Mouse (Mus musculus): ENCODE results near the gene Reep1.

The Reep1 gene

DNA sequence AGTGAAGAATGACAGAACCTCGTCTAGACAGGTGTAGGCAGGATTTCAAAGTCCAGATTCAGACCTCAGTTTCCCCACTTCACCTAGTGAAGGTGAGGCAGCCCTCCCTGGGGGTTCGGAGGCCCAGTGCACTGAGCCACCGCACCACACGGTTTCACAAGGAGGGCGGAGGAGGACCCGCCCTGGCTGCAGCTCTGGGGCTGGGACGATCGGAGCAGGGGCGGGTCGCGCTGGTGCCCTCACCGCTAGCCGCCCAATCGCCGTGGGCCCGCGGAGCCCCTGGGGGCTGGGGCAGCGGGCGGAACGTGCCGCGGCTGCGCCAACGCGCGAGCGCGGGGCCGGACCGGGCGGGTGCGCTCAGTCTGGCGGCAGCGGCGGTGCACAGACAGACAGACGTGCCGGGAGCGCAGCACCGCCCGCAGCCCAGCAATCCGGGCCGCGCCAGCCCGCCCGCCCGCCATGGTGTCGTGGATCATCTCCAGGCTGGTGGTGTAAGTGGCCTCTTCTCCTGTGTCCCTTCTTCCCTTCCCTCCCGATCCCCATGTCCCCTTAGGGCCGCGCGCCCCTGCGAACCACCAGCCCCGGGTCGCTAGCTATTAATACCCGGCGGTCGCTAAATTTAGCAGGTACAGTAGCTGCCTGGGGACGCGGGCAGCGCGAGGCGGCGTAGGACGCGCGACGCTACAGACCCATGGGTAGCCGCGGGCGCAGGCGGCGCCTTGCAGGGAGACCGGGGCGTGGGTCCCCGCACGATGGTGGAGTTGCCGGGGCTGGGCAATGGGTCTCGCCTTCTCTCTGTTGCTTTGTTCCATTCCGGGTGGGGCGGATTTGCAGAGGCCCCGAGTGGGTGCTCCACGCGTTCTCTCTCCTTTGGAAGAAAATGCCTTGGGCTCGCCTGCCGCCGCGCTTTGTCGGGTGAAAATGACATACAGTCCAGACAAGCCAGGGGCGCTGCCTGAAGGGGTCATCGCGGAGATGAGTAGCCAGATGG is at the start of gene Reep1:
Reep1 (plus strand) TSS at position 51 of the 991 bp plus-strand sequence.
- DNase-seq: no peak

DNA sequence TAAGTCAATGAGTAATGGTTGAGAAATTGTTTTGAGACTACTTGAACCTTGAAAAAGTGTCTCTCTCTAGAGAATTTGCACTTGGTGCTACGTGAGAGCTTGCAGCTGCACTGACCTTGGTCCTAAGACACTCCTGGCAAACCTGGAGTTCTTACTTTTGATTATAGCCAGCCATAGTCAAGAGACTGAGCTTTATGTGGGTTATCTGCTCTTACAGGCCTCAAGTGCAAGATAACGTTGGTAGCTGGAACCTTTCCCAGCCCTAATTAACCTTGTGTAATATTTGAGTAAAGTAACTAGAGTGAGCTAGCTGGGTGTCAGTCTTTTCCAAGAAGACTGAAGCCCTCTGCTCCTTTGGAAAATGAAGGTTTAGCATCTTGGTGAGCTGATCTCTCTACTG is 49.1 kb upstream of the Reep1 start:
- DNase-seq: no peak

DNA sequence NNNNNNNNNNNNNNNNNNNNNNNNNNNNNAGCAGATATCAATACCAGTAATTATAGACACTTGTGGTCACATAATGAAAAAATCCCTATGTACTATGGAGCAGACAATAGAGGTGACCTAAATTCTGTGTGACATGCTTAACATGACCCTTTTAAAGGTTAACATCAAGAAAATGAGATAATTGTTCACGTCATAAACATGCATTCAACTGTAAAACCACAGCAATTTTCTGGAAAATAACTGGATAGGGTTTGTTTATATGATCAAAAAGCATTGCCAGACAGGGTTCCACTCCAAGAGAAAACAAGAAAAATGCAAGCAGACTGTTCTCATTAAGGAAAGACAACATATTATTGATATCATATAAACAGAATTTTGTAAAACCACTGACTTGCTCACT is 42.9 kb upstream of the Reep1 start:
- DNase-seq: no peak

DNA sequence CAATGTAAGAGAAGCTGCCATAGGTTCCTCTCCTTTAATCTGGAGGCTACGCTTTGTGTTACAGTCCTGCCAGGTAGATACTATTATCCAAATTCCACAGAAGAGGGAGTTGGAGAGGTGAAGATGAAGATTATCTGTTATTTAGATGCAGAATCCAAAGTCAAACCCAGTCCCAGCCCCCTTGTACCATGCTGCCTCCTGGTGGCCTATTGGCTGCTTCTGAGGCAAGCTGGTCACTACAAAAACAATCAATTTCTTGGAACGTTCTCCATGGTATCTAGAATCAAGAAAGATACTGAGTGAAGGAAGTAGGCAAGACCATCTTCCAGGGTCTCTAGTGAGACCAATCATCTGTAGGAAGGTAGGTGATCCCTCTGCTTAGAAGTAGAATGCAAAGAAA is 34.2 kb upstream of the Reep1 start:
- no peak for DNase-seq

DNA sequence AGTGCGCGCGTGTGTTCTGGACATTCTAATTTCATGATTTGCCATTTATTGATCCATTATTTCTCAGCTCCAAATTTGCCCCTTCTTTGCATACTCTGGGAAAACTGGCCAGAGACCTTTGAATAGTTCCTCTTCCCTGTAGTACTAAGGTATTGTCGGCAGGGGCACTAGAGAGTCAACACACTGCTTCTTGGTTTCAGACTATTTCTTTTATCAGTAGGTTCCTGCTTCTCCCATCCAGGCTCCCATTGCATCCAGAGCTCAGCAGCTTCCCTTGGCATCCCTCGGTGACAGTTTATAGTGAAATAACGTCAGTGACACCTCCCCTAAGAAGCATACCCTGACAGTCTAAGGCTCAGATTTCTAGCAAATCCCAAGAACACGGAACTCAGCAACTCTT is 28.5 kb upstream of the Reep1 start:
- no peak for DNase-seq

DNA sequence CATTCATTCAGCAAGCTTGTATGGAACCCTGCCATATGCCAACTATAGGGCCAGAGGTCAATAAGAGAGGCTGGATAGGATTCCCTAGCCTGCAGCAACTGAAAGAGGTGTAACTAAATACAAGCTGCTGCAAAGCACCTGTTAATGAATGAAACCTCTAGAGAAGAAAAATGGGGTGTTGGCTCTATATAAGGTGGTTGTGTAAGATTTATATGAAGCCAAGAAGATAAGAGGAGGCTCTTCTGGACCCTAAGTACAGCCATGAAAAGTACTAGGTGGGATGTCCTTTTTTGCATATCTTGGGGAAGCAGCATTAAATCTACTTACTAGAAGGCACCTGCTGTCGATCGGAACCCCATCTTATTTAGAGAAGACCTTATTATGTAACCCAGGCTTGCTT is 12.2 kb upstream of the Reep1 start:
- no peak for DNase-seq

DNA sequence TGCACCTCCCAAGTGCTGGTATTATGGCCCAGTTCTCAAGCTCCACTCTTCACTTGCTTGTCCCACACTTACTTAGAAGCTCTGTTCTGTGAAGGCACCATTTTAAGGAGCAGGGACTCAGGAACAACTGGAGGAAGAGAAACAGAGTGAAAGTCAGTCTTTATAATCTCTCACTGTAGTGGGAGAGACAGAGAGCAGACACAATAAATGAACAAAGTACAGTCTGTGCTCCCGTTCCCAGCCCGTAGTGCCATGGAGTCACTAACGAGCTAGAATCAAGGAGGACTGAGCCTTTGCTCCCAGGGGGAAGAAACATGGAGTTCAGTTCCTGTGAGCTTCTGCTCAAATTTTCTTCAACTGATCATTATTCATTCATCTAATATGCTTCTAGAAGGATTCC is 11.8 kb upstream of the Reep1 start:
- DNase-seq: no peak

DNA sequence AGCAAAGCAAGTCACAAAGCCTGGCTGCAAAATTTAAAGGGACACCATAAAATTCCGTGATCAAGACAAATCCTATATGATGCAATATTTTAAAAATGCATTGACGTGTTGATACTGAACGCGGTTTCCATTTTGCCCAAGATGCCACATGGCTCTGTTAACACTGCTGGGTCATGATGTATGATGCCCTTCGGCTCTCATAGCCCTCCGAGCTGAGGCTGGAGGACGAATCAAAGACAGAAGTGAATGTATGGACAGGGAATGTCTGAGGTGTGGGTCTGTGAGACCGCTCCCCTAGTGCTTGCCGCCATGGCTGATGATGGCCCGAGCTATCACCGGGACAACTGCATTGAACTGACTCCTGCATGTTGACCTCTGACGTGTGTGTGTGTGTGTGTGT is 490 bp upstream of the Reep1 start:
- DNase-seq: no peak

DNA sequence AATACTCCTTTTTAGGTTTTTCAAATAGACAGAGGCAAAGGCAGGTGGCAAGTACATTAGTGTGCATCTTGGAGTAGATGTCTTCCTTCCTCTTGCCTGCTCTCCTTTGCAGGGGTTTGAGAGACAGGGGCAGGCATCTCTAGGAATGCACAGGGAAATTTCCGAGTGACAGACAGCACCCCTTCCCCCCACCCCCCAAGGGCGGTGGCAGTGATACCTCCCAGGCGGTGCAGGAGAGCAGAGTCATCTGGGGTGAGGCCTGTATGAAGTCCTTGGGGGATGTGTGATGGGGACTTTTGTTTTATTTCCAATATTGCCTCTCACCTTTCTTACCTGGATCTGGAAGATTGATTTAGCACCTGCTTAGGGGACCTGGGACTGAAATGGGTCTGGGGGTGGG is 1.2 kb downstream of the Reep1 start:
- no peak for DNase-seq

DNA sequence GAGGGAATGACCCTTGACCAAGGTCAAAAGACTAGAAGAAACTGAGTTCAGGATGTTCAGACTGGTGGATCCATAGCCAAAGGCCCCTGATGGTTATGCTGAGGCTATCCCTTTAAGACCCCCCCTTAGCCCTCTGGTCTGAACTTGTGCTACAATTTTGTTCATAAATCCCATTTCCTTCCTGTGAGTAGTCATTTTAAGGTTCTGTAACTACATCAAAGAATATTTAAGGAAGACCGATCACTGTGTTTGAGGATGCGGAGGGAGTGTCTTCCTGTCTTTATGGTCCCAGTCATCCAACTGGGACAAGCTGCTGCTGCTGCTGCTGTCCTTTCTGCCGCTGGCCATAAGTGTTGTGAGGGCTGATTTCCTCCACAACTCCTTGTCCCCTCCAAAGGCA is 3.0 kb downstream of the Reep1 start:
- no peak for DNase-seq

DNA sequence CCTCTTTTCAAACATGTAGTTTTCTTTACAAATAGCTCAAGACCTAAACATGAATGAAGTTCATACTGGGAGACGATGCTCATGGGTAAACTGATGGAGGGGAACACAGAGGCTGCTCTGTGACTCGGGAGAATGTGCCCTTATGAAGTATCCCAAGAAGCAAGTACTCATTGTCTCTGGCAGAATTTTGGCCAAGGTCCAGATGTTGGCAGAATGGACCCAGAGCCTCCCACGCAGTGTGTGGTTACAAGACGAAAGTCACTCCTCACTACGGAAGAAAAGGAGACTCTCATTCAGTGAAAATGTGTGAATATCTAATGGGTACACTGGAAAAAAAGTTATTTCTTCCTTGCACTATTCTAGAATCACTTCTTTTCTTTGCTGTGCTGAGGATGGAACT is 3.8 kb downstream of the Reep1 start:
- no peak for DNase-seq

DNA sequence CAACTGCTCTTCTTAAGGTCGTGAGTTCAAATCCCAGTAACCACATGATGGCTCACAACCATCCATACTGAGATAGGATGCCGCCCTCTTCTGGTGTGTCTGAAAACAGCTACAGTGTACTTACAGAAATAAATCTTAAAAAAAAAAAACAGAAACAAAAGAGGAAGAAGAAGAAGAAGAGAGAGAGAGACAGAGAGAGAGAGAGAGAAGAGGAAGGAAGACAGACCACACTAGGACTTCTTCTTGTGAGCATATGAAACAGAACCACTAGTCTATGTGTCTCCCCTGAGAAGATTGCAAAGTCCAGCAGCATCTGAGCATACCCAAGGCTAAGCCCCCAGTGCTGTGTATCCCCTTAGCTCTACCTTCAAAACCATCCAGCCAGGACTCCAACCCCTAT is 6.2 kb downstream of the Reep1 start:
- no peak for DNase-seq

DNA sequence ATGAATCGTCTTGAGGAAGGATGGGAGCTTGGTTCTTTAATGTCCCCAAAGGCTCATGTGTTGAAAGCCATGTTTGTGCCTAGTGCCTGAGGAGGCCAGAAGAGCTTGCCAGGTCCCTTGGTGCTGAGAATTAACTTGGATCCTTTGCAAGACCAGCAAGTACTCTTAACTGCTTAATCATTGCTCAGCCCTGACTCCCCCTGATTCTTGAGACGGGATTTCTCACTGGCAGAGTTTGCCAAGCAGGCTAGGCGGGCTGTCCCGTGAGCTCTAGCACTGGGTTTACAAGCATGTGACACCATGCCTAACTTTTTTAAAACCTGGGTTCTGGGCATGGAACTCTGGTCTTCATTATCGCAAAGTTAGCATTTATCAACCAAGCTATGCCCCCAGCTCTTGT is 7.6 kb downstream of the Reep1 start:
- DNase-seq: no peak

DNA sequence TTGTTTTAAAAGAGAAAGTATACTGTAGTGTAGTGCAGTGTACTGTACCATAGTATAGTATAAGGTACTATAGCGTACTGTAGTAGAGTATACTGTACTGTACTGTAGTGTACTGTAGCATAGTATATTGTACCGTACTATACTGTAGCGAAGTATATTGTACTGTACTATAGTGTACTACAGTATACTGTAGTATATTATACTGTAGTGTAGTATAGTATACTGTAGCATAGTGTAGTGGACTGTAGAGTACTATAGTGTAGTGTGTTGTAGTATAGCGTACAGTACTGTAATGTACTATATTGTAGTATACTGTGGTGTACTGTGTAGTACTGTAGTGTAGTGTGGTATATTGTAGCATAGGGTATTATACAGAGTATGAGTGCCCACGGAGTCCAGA is 9.1 kb downstream of the Reep1 start:
- no peak for DNase-seq

DNA sequence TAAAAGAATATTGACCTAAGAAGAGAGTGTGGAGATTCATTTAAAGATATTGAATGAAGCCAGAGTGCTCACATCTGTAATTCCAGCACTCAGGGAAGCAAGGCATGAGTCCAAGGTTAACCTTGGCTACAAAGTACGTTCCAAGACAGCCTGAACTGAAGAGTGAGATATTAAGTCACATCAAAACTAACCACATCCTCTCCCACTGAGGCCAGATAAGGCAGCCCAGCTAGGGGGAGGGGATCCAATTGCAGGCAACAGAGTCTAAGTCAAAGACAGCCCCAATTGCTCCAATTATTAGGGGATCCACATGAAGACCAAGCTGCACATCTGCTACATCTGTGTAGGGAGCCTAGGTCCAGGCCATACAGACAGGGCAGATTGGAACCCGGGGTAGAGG is 11.0 kb downstream of the Reep1 start:
- no peak for DNase-seq

DNA sequence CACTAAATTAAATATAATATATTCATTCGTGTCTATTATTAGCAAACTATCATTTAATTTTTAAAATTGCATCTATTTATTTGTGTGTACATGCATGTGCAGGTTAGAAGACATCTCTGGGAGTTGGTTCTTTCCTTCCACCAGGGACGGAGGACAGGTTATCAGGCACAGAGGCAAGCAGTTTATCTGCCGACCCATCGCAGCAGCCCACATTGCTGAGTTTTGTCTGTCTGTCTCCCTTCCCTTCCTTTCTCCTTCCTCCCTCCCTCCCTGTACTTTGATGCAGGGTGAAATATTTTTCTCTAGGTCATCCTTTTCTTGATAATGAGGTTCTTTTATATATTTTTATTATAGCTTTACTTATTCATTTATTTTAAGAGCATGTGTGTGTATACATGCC is 11.9 kb downstream of the Reep1 start:
- DNase-seq: no peak

DNA sequence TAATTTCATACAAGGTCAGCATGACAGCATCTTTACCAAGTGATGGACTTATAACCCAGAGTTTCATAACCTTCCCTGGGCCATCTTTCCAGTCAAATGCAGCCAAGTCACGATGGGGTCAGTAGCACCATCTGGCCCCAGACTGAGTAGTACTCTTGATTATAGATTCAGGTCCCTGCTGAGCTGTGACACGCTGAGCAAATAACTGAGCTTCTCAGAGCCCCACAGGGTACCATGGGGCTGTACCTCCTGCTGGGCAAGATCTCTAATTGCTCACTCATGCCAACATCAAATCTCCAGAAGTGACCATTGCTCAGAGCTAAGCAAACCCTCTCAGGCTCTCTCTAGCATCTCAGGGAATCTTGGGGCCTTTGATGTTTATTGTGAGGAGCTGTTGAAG is 15.6 kb downstream of the Reep1 start:
- DNase-seq: no peak

DNA sequence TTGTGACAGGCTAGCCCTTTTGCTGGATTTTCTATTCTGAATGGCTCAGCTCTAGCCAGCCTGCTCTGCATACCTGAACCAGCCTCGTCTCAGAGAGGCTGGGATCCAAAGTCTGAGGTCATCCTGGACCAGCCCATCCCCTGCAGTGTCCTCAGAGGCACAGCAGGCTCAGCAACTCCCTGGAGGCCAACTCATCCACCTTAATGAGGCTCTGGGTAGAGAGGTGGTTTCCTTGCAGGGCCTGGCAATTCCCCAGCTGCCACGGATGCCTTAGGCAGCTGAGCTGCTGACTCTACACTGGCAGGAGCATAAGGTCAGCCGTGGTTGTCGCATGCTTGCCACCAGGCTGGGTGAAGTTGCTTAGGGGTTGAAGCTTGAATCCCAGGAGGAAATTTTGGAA is 16.2 kb downstream of the Reep1 start:
- no peak for DNase-seq

DNA sequence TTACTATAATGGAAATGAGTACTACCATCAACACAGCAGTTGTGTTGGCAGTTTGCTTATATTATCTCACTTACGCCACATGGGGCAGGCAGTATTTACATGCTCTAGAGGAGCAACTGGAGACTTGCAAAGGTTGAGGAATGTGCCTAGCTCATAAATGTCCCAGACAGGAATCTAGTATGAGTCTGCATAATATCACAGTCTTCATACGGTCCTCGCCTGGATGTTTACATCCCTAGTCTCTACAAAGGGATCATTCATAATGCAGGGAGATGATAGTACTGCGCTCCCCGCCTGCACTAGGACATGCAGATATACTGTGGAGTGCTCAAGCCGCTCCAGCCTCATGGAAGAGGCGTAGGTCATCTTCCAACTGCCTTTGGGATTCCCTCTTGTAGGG is 19.3 kb downstream of the Reep1 start:
- DNase-seq: no peak

DNA sequence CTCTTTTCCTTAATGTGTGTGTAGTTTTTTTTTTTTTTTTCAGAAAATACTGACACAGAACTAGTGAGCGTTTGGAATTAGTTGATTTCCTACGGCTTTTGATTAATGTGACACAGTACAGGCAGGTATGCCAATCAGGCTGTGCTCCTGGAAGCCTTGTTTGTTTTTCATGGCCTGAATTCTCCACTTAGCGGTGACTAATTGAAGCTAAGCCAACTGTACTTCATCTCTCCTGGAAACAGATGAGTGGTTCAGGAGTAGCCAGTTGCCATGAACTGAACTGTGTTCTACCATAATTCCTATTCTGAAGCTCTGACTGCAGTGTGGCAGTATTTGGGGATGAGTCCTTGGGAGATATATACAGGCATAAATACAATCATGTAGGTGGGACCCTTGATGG is 20.9 kb downstream of the Reep1 start:
- no peak for DNase-seq

DNA sequence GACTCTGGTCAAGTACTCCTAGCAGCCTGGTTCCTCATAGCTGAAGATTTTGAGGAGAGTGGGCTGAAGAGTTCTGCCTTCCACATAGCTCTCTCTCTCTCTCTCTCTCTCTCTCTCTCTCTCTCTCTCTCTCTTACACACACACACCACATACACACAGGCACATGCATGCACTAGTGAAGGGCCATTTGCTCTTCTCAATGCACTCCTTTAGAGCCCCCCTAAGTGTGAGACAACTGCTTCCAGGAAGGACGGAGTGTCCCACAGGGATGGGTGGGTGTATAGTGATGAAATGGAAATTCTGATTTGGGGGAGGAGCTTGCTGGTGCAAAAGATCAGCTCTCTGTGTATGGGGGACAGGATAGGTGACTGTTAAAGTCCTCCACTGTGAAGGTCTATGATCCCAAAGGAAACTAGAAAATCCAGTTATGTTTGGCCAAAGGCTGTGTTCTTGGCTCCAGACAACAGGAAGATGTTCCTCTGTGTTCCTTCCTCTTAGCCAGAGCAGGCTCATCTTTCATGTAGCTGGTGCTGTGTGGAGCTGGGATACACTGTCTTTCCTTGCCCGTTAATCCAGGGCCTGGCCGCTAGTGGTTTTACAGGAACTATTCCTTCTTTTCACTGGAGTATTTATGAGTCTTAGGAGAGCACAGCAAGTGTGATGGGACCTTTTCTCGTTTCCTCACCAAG is 27.7 kb downstream of the Reep1 start:
- DNase-seq: peak; percentile 16

DNA sequence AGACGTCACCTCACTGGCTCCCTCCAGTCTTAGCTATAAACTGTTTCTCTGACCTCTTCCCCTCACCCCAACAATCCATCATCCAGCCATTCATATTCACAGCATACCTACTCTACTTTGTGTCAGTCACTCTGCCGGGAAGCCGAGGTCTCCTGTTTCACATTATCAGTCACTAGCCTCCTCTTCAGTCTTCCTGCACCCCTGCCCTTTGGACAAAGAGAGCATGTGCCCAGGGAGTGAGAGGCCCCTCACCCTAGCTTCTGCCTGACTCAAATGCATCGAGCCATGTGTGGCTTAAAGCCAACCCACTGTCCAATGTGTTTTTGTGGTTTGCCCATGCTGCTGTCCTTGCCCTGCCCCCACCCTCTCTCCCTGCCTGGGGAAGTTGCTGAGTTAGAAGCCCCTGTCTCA is 28.2 kb downstream of the Reep1 start:
- DNase-seq: no peak

DNA sequence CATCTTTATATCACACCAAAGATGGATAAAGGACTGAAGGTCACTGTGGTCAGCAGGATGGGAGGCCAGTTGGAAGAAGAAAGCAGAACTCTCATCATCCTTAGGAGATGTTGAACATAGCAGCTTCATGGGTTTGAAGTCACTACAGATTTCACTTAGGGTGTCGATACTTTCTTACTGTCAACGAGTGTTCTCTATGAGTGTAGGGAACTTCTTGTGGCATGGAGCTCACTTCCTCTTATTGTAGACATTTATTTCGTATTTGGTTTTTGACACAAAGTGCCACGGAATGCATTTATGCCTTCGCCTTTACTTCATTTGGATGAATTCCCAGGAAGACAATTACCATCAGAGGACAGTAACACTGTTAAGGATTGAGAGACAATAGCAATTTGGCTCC is 28.7 kb downstream of the Reep1 start:
- no peak for DNase-seq

DNA sequence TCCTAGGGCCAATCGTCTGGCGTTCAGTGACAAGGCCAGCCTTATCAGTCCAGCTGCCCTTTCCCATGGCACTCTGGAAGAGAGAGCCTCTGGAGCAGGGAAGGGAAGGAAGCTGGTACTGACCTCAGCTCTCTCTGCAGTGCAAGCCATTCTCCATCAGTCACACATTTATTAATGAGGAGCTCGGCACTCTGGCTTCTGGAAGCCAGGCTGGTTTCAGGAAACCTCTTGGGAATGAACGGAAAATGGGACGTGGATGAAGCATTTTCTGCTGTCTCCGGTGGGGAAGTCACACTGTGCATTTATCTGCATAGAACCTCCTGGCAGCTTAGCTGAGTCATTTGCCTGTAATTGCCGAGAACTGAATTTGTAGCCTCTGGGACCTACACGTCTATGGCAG is 29.8 kb downstream of the Reep1 start:
- DNase-seq: peak; percentile 19

DNA sequence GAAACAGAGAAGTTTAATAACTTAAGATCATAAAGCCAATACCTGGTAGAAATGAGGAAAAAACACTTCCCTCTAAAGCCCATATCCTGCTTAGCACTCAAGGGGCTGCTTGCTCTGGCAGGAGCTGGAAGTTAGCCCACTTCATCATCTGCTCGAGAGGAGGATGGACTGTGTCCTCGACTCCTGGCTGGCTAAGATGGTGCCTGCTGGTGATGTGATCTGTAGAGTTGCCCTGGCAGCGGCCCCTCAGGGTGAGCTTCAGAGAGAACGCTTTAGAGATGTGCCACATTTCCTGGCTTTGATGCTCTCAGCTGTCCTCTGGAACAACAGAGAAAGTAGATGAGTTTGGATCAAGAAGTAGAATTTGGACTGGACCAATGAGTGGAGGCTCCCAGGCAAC is 31.2 kb downstream of the Reep1 start:
- no peak for DNase-seq
